Mouse (Mus musculus): Measurements from ENCODE around the gene Zmiz1. TPM values are rescaled to one million over a fixed set of nuclear protein-coding genes. Genes with fewer than 3 reads are reported as not detected.

Gene Zmiz1
- polyA plus RNA-seq, 1 experiment: 22.5 TPM

DNA sequence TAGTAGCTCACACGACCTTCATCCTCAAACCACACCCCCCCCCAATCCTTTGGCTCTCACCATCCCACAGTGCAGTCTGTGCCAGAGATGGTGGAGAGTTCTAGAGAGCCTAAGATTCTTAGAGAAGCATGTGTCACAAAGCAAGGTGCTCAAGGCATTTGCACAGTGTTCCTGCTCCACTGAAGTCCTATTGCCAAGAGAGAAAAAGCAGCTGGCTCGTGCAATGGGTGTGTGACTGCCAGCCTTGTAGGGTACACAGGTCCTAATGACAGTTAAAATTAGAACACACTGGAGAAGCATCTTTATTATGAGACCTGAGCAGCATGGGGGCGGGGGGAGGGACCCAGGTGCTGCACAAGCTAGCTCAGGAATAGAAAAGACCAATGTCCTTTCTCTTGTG lies 18.2 kb upstream of the Zmiz1 start:
- no peaks in the 10 kb centered on the region for H3K36me3 ChIP-seq (ENCODE audit: control insufficient read depth, insufficient read depth, low read length, poor library complexity, severe bottlenecking)
- no peak overlapping the region for H3K4me3 ChIP-seq (ENCODE audit: low read depth, low read length)
- H3K27ac ChIP-seq (ENCODE audit: insufficient read depth, low read length): no peak overlapping the region
- H3K9ac ChIP-seq (ENCODE audit: low read depth, poor library complexity, severe bottlenecking): no peak overlapping the region
- no peaks in the 10 kb centered on the region for H3K9me3 ChIP-seq (replicated peaks; ENCODE audit: control insufficient read depth, insufficient read depth, low read length, poor library complexity, severe bottlenecking)
- no peaks in the 10 kb centered on the region for H3K27me3 ChIP-seq (ENCODE audit: control insufficient read depth, insufficient read depth, low read length, poor library complexity, severe bottlenecking)
- H3K4me1 ChIP-seq (ENCODE audit: control insufficient read depth, insufficient read depth, low read length): no peaks in the 10 kb centered on the region
- TF ChIP-seq EP300 (IDR thresholded peaks at IDR 0.05; ENCODE audit: insufficient read depth, low read depth, low read length) (no peak), CTCF (IDR thresholded peaks at IDR 0.05; ENCODE audit: low read depth, low read length) (no peak), POLR2A (IDR thresholded peaks at IDR 0.05; ENCODE audit: insufficient read depth, low read length) (no peak)

DNA sequence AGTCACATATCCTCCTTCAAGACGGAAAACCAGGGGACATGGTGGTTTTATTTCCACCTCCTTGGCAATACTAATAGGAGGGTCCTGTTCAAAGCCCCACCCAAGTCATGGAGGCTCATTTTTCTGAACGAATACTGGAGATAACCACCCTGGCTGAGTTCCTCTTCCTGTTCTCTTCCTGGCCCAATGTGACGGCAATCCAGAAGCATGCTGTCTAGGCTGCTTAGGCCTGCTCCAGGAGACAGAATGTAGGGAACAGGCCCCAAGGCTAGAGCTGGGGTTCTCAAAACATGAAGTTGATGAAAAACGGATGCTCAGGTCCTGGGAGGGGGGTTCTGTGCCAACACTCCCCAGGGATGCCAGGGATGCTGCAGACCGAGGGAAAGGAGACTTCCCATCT lies 17.5 kb upstream of the Zmiz1 start:
- H3K27ac ChIP-seq (ENCODE audit: insufficient read depth, low read length): no peak overlapping the region
- no peaks in the 10 kb centered on the region for H3K9me3 ChIP-seq (replicated peaks; ENCODE audit: control insufficient read depth, insufficient read depth, low read length, poor library complexity, severe bottlenecking)
- no peak overlapping the region for H3K4me3 ChIP-seq (ENCODE audit: low read depth, low read length)
- H3K36me3 ChIP-seq (ENCODE audit: control insufficient read depth, insufficient read depth, low read length, poor library complexity, severe bottlenecking): no peaks in the 10 kb centered on the region
- no peak for TF ChIP-seq POLR2A (IDR thresholded peaks at IDR 0.05; ENCODE audit: insufficient read depth, low read length)
- TF ChIP-seq CTCF (IDR thresholded peaks at IDR 0.05; ENCODE audit: low read depth, low read length): no peak
- TF ChIP-seq EP300 (IDR thresholded peaks at IDR 0.05; ENCODE audit: insufficient read depth, low read depth, low read length): no peak
- H3K9ac ChIP-seq (ENCODE audit: low read depth, poor library complexity, severe bottlenecking): no peak overlapping the region
- H3K27me3 ChIP-seq (ENCODE audit: control insufficient read depth, insufficient read depth, low read length, poor library complexity, severe bottlenecking): no peaks in the 10 kb centered on the region
- no peaks in the 10 kb centered on the region for H3K4me1 ChIP-seq (ENCODE audit: control insufficient read depth, insufficient read depth, low read length)

DNA sequence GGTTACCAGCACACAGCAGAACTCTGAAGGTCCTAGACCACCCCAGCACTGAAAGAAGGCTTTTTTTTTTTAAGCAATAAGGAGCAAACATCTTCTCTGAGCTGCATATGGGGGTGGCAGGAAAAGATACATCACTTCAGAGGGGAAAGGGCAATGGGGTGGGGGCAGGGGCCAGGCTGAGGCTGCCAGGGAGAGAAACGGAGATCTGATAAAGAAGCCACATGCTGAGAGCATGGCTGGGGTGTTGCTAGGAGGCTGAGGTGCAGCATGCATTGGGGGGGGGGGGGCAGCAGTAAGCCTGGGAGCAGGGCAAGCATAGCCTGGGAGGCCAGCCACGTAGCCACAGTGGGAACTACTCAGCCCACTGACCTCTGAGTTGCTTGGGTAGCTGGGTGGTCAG lies 16.3 kb upstream of the Zmiz1 start:
- Histone ChIP-seq H3K27me3 (ENCODE audit: control insufficient read depth, insufficient read depth, low read length, poor library complexity, severe bottlenecking) (no peaks in the 10 kb centered on the region), H3K9ac (ENCODE audit: low read depth, poor library complexity, severe bottlenecking) (no peak overlapping the region), H3K4me1 (ENCODE audit: control insufficient read depth, insufficient read depth, low read length) (no peaks in the 10 kb centered on the region), H3K9me3 (replicated peaks; ENCODE audit: control insufficient read depth, insufficient read depth, low read length, poor library complexity, severe bottlenecking) (no peaks in the 10 kb centered on the region), H3K36me3 (ENCODE audit: control insufficient read depth, insufficient read depth, low read length, poor library complexity, severe bottlenecking) (no peaks in the 10 kb centered on the region), H3K4me3 (ENCODE audit: low read depth, low read length) (no peak overlapping the region), H3K27ac (ENCODE audit: insufficient read depth, low read length) (no peak overlapping the region)
- TF ChIP-seq CTCF (IDR thresholded peaks at IDR 0.05; ENCODE audit: low read depth, low read length) (no peak), POLR2A (IDR thresholded peaks at IDR 0.05; ENCODE audit: insufficient read depth, low read length) (no peak), EP300 (IDR thresholded peaks at IDR 0.05; ENCODE audit: insufficient read depth, low read depth, low read length) (no peak)

DNA sequence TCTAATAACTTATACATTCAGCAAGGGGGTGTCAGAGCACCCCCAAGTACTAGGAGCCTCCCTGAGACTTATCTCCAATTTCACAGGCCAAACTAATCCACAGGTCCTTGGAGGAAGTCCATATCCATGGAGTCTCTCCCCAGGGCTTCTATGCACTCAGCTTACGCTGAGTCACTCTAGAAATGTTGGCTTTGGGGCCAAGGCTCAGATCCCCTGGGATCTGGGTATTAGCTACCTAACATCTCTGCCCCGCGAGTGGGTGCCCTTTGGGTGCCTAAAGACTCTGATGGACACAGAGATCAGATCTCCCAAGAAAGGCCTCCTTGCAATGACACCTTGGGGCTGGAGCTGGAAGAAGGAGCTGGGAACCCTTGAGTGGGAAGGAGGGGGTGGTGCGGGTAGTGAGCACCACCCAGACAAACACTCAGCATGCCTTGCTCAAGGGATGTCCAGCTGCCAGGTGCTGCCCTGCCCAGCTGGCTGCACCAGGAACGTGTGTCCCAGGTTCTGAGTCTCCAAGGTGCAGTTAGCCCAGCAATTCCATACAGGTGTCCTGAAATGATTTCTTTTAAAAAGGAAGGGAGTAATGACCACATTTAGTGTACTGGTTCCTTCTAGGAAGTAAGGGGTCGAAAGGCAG lies 11.7 kb upstream of the Zmiz1 start:
- Histone ChIP-seq H3K36me3 (ENCODE audit: control insufficient read depth, insufficient read depth, low read length, poor library complexity, severe bottlenecking) (no peaks in the 10 kb centered on the region), H3K27ac (ENCODE audit: insufficient read depth, low read length) (no peak overlapping the region), H3K4me1 (ENCODE audit: control insufficient read depth, insufficient read depth, low read length) (peaks cover 5% of the 10 kb centered on the region), H3K9ac (ENCODE audit: low read depth, poor library complexity, severe bottlenecking) (no peak overlapping the region), H3K27me3 (ENCODE audit: control insufficient read depth, insufficient read depth, low read length, poor library complexity, severe bottlenecking) (no peaks in the 10 kb centered on the region), H3K9me3 (replicated peaks; ENCODE audit: control insufficient read depth, insufficient read depth, low read length, poor library complexity, severe bottlenecking) (no peaks in the 10 kb centered on the region), H3K4me3 (ENCODE audit: low read depth, low read length) (no peak overlapping the region)
- TF ChIP-seq POLR2A (IDR thresholded peaks at IDR 0.05; ENCODE audit: insufficient read depth, low read length): no peak

DNA sequence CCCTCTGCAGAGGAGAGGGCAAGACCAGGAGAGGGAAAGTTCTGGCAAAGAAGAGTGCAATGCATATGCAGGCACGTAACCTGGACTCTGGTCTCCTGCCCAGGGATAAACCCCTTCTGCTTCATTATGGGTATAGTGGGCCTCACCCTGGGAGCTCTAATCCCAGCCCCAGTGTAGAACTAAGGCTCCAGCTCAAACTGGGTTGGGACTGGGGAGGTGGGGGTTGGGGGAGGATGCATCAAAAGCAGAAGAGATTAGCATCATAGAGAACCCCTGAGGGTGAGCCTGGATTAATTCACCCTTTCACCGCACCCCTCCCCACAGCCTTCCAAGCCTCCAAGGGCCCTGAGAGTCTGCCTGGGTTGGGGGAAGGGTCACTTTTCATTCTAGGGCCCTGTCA lies 10.5 kb upstream of the Zmiz1 start:
- H3K4me1 ChIP-seq (ENCODE audit: control insufficient read depth, insufficient read depth, low read length): peaks cover 5% of the 10 kb centered on the region
- H3K36me3 ChIP-seq (ENCODE audit: control insufficient read depth, insufficient read depth, low read length, poor library complexity, severe bottlenecking): no peaks in the 10 kb centered on the region
- no peaks in the 10 kb centered on the region; the same call in 1 of the 2 replicates for H3K9me3 ChIP-seq (replicated peaks; ENCODE audit: control insufficient read depth, insufficient read depth, low read length, poor library complexity, severe bottlenecking)
- H3K4me3 ChIP-seq (ENCODE audit: low read depth, low read length): no peak overlapping the region
- 0 out of 2 replicates have a peak, but pooled peaks have one; percentile 24 for TF ChIP-seq EP300 (IDR thresholded peaks at IDR 0.05; ENCODE audit: insufficient read depth, low read depth, low read length)
- no peak for TF ChIP-seq POLR2A (IDR thresholded peaks at IDR 0.05; ENCODE audit: insufficient read depth, low read length)
- no peak overlapping the region for H3K27ac ChIP-seq (ENCODE audit: insufficient read depth, low read length)
- H3K9ac ChIP-seq (ENCODE audit: low read depth, poor library complexity, severe bottlenecking): no peak overlapping the region
- H3K27me3 ChIP-seq (ENCODE audit: control insufficient read depth, insufficient read depth, low read length, poor library complexity, severe bottlenecking): no peaks in the 10 kb centered on the region

DNA sequence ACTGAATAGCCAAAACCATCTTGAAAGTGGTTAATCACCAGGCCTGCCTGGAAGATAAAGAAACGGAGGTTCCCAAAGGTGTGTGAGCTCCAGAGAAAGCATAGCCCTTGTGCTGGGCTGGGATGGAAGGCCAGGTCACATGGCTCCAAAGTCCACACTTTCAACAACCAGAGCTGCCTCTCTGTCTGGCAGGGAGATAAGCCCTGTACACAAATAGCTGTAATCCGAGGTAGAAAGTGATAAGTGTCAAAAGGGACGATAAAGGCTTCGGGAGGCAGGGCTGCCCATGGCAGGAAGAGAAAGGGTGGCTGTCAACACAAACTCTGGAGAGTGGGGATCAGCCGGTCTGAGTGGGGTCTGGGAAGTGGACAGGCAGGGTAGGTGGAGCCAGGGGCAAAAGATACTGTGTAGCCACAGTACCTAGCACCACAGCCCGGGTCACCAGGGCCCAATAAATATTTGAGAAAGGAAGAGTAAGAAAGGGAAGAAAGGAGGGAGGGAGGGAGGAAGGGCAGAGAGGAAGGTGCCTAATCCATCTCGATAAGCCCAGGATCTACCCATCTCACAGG lies 7.8 kb upstream of the Zmiz1 start:
- no peak for TF ChIP-seq CTCF (IDR thresholded peaks at IDR 0.05; ENCODE audit: low read depth, low read length)
- TF ChIP-seq POLR2A (IDR thresholded peaks at IDR 0.05; ENCODE audit: insufficient read depth, low read length): no peak
- no peak for TF ChIP-seq EP300 (IDR thresholded peaks at IDR 0.05; ENCODE audit: insufficient read depth, low read depth, low read length)
- H3K9me3 ChIP-seq (replicated peaks; ENCODE audit: control insufficient read depth, insufficient read depth, low read length, poor library complexity, severe bottlenecking): no peaks in the 10 kb centered on the region; the same call in 1 of the 2 replicates
- peaks cover 5% of the 10 kb centered on the region for H3K4me1 ChIP-seq (ENCODE audit: control insufficient read depth, insufficient read depth, low read length)
- H3K27me3 ChIP-seq (ENCODE audit: control insufficient read depth, insufficient read depth, low read length, poor library complexity, severe bottlenecking): no peaks in the 10 kb centered on the region
- H3K27ac ChIP-seq (ENCODE audit: insufficient read depth, low read length): no peak overlapping the region
- H3K4me3 ChIP-seq (ENCODE audit: low read depth, low read length): no peak overlapping the region
- no peak overlapping the region for H3K9ac ChIP-seq (ENCODE audit: low read depth, poor library complexity, severe bottlenecking)
- H3K36me3 ChIP-seq (ENCODE audit: control insufficient read depth, insufficient read depth, low read length, poor library complexity, severe bottlenecking): no peaks in the 10 kb centered on the region
